Mouse (Mus musculus) hindbrain, postnatal 0 days (tissue): ENCODE results near the gene Mettl8. TPM values are rescaled to one million over a fixed set of nuclear protein-coding genes. Genes with fewer than 3 reads are reported as not detected.

Experiments
- ATAC-seq: fragments of 200-750 bp; cut with Nextera tagmentation; 2 replicates; pipeline ENCODE4 v1.8.0; 2017; ENCODE audit warnings: mild to moderate bottlenecking, moderate TSS enrichment, moderate library complexity
- DNase-seq: peaks from one replicate; pipeline ENCODE4 v3.0.0-alpha.2; 2015; ENCODE audit warnings: low spot score
- H3K27ac ChIP-seq: fragments of 300-500 bp; sonication (generic); 2 replicates; pipeline ENCODE4 v1.5.1; 2014; ENCODE audit warnings: mild to moderate bottlenecking
- H3K27me3 ChIP-seq: fragments of 300-500 bp; sonication (generic); 2 replicates; pipeline ENCODE4 v1.6.1; 2014; ENCODE audit warnings: low read length, mixed read lengths; ENCODE audit not compliant: insufficient read depth
- H3K36me3 ChIP-seq: fragments of 300-500 bp; sonication (generic); 2 replicates; pipeline ENCODE4 v1.6.1; 2014; ENCODE audit warnings: low read length, mixed read lengths; ENCODE audit not compliant: insufficient read depth
- H3K4me1 ChIP-seq: fragments of 300-500 bp; sonication (generic); 2 replicates; pipeline ENCODE4 v1.6.1; 2014; ENCODE audit warnings: antibody characterized with exemption, low read length, mixed read lengths; ENCODE audit not compliant: insufficient read depth
- H3K4me2 ChIP-seq: fragments of 300-500 bp; sonication (generic); 2 replicates; pipeline ENCODE4 v1.6.1; 2014; ENCODE audit warnings: low read depth, mild to moderate bottlenecking, low read length, moderate library complexity, mixed read lengths
- H3K4me3 ChIP-seq: fragments of 300-500 bp; sonication (generic); 2 replicates; pipeline ENCODE4 v1.5.1; 2014; ENCODE audit warnings: low read length
- H3K9ac ChIP-seq: fragments of 300-500 bp; sonication (generic); replicated peaks from 2 replicates; pipeline ENCODE4 v1.6.1; 2014; ENCODE audit warnings: mild to moderate bottlenecking, low read length, moderate library complexity, mixed read lengths
- H3K9me3 ChIP-seq: fragments of 300-500 bp; sonication (generic); 2 replicates; pipeline ENCODE4 v1.6.1; 2016; ENCODE audit warnings: low read length, mixed read lengths
- CTCF ChIP-seq: IDR thresholded peaks from 2 replicates; pipeline ENCODE4 v1.5.1; 2016; ENCODE audit warnings: antibody characterized with exemption, control low read depth, low read depth
- WGBS: fragments of 180-500 bp; shearing (Covaris S2); extraction: QIAGEN DNeasy Blood & Tissue Kit; methylation state at CpG from one replicate; pipeline ENCODE4 v1.1.7; 2014; 5-methylcytosine and 5-hydroxymethylcytosine counted together
- polyA plus RNA-seq: library from polyadenylated mRNA; unstranded; fragments of >200 nt; fragmentation: Nextera tagmentation; extraction: Ambion mirVana; gene quantifications from 2 replicates; pipeline ENCODE4 v1.2.1, GENCODE M21; 2015
- total RNA-seq: library from RNA; depleted of rRNA; stranded (reverse); fragments of >200 nt; gene quantifications from 2 replicates; pipeline ENCODE4 v1.2.3, GENCODE M21; 2014

Mettl8 gene
- total and polyA plus RNA-seq, 2 experiments from 2014 or later = 7.9 to 8.1 TPM

- H3K36me3 ChIP-seq = peaks cover 7% of the 10 kb centered on the region; the same call in 1 of the 2 replicates
- H3K27me3 ChIP-seq = no peaks in the 10 kb centered on the region
- no peaks in the 10 kb centered on the region for H3K4me1 ChIP-seq
- no peak for DNase-seq
- H3K27ac ChIP-seq = no peak overlapping the region
- 81% methylated on average over 3 of the region's 3 CpGs for WGBS
- no peak overlapping the region for H3K9ac ChIP-seq
- ATAC-seq = no peak
- no peak overlapping the region for H3K4me3 ChIP-seq
- H3K9me3 ChIP-seq = no peaks in the 10 kb centered on the region
- TF ChIP-seq CTCF = no peak
- H3K4me2 ChIP-seq = no peak overlapping the region
These were observed 34.4 kb upstream of the Mettl8 start for GRCm38 (mm10) chr2:71089766-71090165.

- ATAC-seq (no peak), DNase-seq (no peak)
- H3K4me2 ChIP-seq = no peak overlapping the region
- 94% methylated on average over 6 of the region's 6 CpGs for WGBS
- H3K9me3 ChIP-seq = no peaks in the 10 kb centered on the region
- no peaks in the 10 kb centered on the region for H3K27me3 ChIP-seq
- no peak overlapping the region for H3K27ac ChIP-seq
- TF ChIP-seq CTCF = no peak
- no peaks in the 10 kb centered on the region for H3K4me1 ChIP-seq
- no peak overlapping the region for H3K4me3 ChIP-seq
- H3K9ac ChIP-seq = no peak overlapping the region
- H3K36me3 ChIP-seq = peaks cover 9% of the 10 kb centered on the region; the same call in 1 of the 2 replicates
These were observed 28.2 kb upstream of the Mettl8 start for GRCm38 (mm10) chr2:71083454-71084193.

GRCm38 (mm10) chr2:71082416-71082815 lies 27.0 kb upstream of the Mettl8 start:
- no peak overlapping the region for H3K4me3 ChIP-seq
- ATAC-seq (no peak), DNase-seq (no peak)
- H3K27me3 ChIP-seq = no peaks in the 10 kb centered on the region
- no peak overlapping the region for H3K27ac ChIP-seq
- no peak for TF ChIP-seq CTCF
- H3K36me3 ChIP-seq = peaks cover 9% of the 10 kb centered on the region; the same call in 1 of the 2 replicates
- no peaks in the 10 kb centered on the region for H3K9me3 ChIP-seq
- H3K9ac ChIP-seq = no peak overlapping the region
- 83% methylated on average over 7 of the region's 7 CpGs for WGBS
- H3K4me1 ChIP-seq = no peaks in the 10 kb centered on the region
- H3K4me2 ChIP-seq = no peak overlapping the region

GRCm38 (mm10) chr2:71073828-71074227 lies 18.4 kb upstream of the Mettl8 start:
- WGBS = over 99% methylated on average over 3 of the region's 3 CpGs
- Histone ChIP-seq H3K4me3 (no peak overlapping the region), H3K9ac (no peak overlapping the region), H3K27ac (no peak overlapping the region), H3K36me3 (peaks cover 3% of the 10 kb centered on the region; the same call in 1 of the 2 replicates), H3K27me3 (no peaks in the 10 kb centered on the region), H3K4me1 (no peaks in the 10 kb centered on the region), H3K9me3 (no peaks in the 10 kb centered on the region), H3K4me2 (no peak overlapping the region)
- DNase-seq (no peak), ATAC-seq (no peak)
- TF ChIP-seq CTCF = no peak

- TF ChIP-seq CTCF = no peak
- Histone ChIP-seq H3K4me3 (no peak overlapping the region), H3K9me3 (no peaks in the 10 kb centered on the region), H3K36me3 (peaks cover 3% of the 10 kb centered on the region; the same call in 1 of the 2 replicates), H3K27ac (no peak overlapping the region), H3K27me3 (no peaks in the 10 kb centered on the region), H3K4me2 (no peak overlapping the region), H3K4me1 (no peaks in the 10 kb centered on the region), H3K9ac (no peak overlapping the region)
- ATAC-seq (no peak), DNase-seq (no peak)
- WGBS = 93% methylated on average over 3 of the region's 3 CpGs
These were observed 17.9 kb upstream of the Mettl8 start for GRCm38 (mm10) chr2:71073330-71073729.

GRCm38 (mm10) chr2:71071601-71072000 lies 16.2 kb upstream of the Mettl8 start:
- Histone ChIP-seq H3K9me3 (no peaks in the 10 kb centered on the region), H3K4me2 (no peak overlapping the region), H3K4me1 (no peaks in the 10 kb centered on the region), H3K27ac (no peak overlapping the region), H3K4me3 (no peak overlapping the region), H3K27me3 (no peaks in the 10 kb centered on the region), H3K36me3 (peaks cover 3% of the 10 kb centered on the region; the same call in 1 of the 2 replicates), H3K9ac (no peak overlapping the region)
- DNase-seq = no peak
- no peak for TF ChIP-seq CTCF
- 99% methylated on average over 4 of the region's 4 CpGs for WGBS
- no peak for ATAC-seq
